Mouse (Mus musculus): Measurements from ENCODE around the gene 1110025L11Rik.
"Not testable (repeated sequence)": the region's sequence is repeated elsewhere in the genome, so short reads cannot be mapped to it uniquely, and the experiment has no call there.

Gene 1110025L11Rik

GRCm38 (mm10) chr16:89063902-89064301, at the start of gene 1110025L11Rik:
1110025L11Rik (minus strand) TSS chr16:89064002.
- not testable (repeated sequence) for DNase-seq (ENCODE audit: low spot score in 2 of 2)

DNA sequence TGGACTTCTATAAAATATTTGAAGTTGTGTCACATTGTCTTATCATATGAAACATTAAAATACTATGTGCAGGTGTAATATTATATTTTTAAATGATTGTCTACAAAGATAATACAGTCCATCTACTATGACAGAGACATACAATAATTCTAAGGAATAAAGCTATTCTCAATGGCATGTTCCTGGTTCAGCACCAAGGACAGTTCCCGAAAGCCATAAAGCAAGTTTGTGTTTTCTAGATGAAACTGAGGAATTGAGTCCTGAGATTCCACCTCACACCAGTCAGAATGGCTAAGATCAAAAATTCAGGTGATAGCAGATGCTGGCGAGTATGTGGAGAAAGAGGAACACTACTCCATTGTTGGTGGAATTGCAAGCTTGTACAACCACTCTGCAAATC, 7.2 kb upstream of the 1110025L11Rik start:
- not testable (repeated sequence) for DNase-seq (ENCODE audit: low spot score in 2 of 2)

- no peak for DNase-seq (ENCODE audit: low spot score in 2 of 2)
These were observed 16.0 kb downstream of the 1110025L11Rik start, which contains the start of gene Krtap6-5 for GRCm38 (mm10) chr16:89047783-89048182. Krtap6-5 (minus strand) TSS chr16:89047883.

- not testable (repeated sequence) for DNase-seq (ENCODE audit: low spot score in 2 of 2)
These were observed 22.4 kb downstream of the 1110025L11Rik start, which contains the start of gene Gm10228 for GRCm38 (mm10) chr16:89041372-89041771. Gm10228 (minus strand) TSS chr16:89041472.

GRCm38 (mm10) chr16:89031399-89031798, 32.4 kb downstream of the 1110025L11Rik start, which contains the start of gene Krtap6-1:
Krtap6-1 (plus strand) TSS chr16:89031699.
- not testable (repeated sequence) for DNase-seq (ENCODE audit: low spot score in 2 of 2)

GRCm38 (mm10) chr16:89014984-89015383, 48.8 kb downstream of the 1110025L11Rik start, which contains the start of gene Gm10229:
Gm10229 (plus strand) TSS chr16:89015284.
- DNase-seq (ENCODE audit: low spot score in 2 of 2) = not testable (repeated sequence)

- no peak for DNase-seq (ENCODE audit: low spot score in 2 of 2)
These were observed 49.8 kb downstream of the 1110025L11Rik start for GRCm38 (mm10) chr16:89013973-89014372.

Data from spleen, postnatal 10 days (tissue).